Mouse (Mus musculus) heart, embryonic 13.5 days (tissue): ENCODE results near the gene Prph2. TPM values are rescaled to one million over a fixed set of nuclear protein-coding genes. Genes with fewer than 3 reads are reported as not detected.

Experiments used
- polyA plus RNA-seq: library from polyadenylated mRNA; unstranded; fragments of >200 nt; fragmentation: Nextera tagmentation; extraction: Ambion mirVana; gene quantifications from 2 replicates; pipeline ENCODE4 v1.2.1, GENCODE M21; 2015

The Prph2 gene
- polyA plus RNA-seq, 1 experiment from 2014 or later = not detected

Other genes with a start within 250 kb of the Prph2 start
- 37.6 and 40.3 TPM in 2 replicates for gene Rrp36, start 236.1 kb upstream of the Prph2 start, polyA plus RNA-seq
- gene Mea1, start 231.7 kb upstream of the Prph2 start, polyA plus RNA-seq = 122 and 142 TPM in 2 replicates
- gene Klhdc3, start 229.5 kb upstream of the Prph2 start, polyA plus RNA-seq = 136 and 148 TPM in 2 replicates
- gene Ppp2r5d, start 205.3 kb upstream of the Prph2 start, polyA plus RNA-seq = 54.9 and 57.7 TPM in 2 replicates
- 11.6 and 12.2 TPM in 2 replicates for gene Pex6, start 199.0 kb upstream of the Prph2 start, polyA plus RNA-seq
- gene Gnmt, start 181.3 kb upstream of the Prph2 start, polyA plus RNA-seq = 1.5 and 2.0 TPM in 2 replicates
- 47.7 and 52.8 TPM in 2 replicates for gene Cnpy3, start 158.2 kb upstream of the Prph2 start, polyA plus RNA-seq
- gene Ptcra, start 146.7 kb upstream of the Prph2 start, polyA plus RNA-seq = 0.23 and 0.44 TPM in 2 replicates
- gene 2310039H08Rik, start 137.8 kb upstream of the Prph2 start, polyA plus RNA-seq = 48.8 and 56.9 TPM in 2 replicates
- 85.1 and 101 TPM in 2 replicates for gene Rpl7l1, start 127.8 kb upstream of the Prph2 start, polyA plus RNA-seq
- 3.0 and 3.4 TPM in 2 replicates for gene Bicral, start 52.0 kb upstream of the Prph2 start, polyA plus RNA-seq
- 39.3 and 39.8 TPM in 2 replicates for gene Tbcc, start 19.8 kb upstream of the Prph2 start, polyA plus RNA-seq
- gene Ubr2, start 100.1 kb downstream of the Prph2 start, polyA plus RNA-seq = 12.2 and 13.9 TPM in 2 replicates